Mouse (Mus musculus): ENCODE data around the gene Tcl1b3.

Tcl1b3 gene

DNA sequence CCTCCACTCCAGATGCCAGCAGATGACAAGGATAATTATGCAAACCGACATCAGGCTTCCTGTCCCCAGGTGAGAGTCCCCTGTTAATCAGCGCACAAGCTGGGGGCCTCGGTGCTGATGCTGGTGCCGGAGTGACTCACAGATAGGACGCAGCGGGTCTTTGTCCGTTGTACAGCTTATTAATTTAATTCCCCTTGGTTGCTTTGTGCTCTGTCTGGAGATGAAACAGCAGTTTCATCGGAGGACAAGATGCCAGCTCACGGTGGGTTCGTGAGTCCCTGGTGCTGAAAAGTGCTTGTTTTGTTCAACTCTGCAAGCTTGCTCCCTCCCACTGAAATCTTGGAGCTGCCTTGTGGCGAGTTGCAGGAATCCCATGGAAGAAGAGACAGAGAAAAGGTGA lies 43.5 kb downstream of the Tcl1b3 start:
- DNase-seq (ENCODE audit: low spot score), result no peak

- DNase-seq (ENCODE audit: low spot score), result no peak
These were observed 44.2 kb downstream of the Tcl1b3 start for GRCm38 (mm10) chr12:105235091-105235490.

- DNase-seq (ENCODE audit: low spot score), result no peak
These were observed 48.2 kb downstream of the Tcl1b3 start for GRCm38 (mm10) chr12:105239060-105239459.
